Mouse (Mus musculus): ENCODE measurements at regions not wholly inside any gene's neighbourhood (a gene's known extent, or its start where the extent isn't known, plus 50 kb on each side); places are given as distances from the start of the nearest gene placed in this dataset.

- TF ChIP-seq POLR2A (IDR thresholded peaks at IDR 0.05; ENCODE audit: low read depth, low read length) (no peak), CTCF (IDR thresholded peaks at IDR 0.05; ENCODE audit: borderline replicate concordance, insufficient read depth, low read length) (no peak)
These were observed 590.6 kb downstream of the Gm43517 start for GRCm38 (mm10) chr12:49975553-49975952.
